Mouse (Mus musculus) frontal cortex, adult (tissue): Measurements from ENCODE around the gene Mag.

ENCODE experiments used
- ATAC-seq: cut with Nextera tagmentation; 2 replicates; pipeline ENCODE4 v1.9.2; 2017; ENCODE audit warnings: mild to moderate bottlenecking, moderate library complexity, mixed read lengths; ENCODE audit not compliant: low TSS enrichment

Gene Mag

GRCm38 (mm10) chr7:30873083-30873482 lies 41.6 kb downstream of the Mag start:
- peak; percentile 62; the same call in 1 of the 2 replicates for ATAC-seq

DNA sequence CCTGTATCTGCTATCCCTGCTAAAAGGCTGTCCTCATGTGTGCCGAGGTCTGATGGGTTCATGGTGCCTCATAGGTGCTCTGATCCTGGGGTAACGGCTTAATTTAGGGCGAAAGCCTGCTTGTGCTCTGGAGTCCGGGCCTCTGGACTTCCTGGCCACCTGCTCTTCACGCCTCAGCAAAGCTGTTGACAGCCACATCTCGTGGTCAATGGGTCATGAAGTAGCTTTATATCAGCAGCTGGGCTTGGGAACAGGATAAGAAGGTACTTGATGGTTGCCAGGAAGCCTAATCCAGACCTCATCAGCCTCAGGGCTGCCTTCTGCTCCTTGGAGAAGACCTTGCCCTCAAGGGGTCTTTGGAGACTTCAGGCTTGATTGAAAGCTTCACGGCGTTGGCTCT lies 51.3 kb downstream of the Mag start:
- no peak for ATAC-seq

- ATAC-seq = no peak
Observed at GRCm38 (mm10) chr7:30861464-30861863, 53.2 kb downstream of the Mag start, which contains the start of gene Ffar1. Gene Ffar1 (minus strand): TSS chr7:30861564.

GRCm38 (mm10) chr7:30859635-30860402 lies 54.9 kb downstream of the Mag start:
- peak; percentile 44; the same call in 1 of the 2 replicates for ATAC-seq

DNA sequence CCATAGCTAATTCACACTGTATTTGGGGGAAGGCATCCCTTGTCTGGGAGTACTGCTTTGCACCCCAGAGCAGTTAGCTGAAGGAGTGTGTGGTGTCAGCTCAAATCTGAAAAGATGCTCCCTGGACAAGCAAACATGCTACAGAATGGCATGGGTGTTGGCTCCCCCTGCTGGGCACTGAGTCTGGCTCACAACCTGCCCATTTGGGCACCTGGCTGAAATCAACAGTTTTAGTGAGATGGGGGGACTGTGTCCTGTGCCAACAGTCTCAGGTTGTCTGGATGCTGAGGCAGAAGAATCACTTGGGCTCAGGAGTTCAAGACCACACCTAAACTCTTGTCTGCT lies 55.4 kb downstream of the Mag start:
- peak; percentile 78; the same call in 1 of the 2 replicates for ATAC-seq

DNA sequence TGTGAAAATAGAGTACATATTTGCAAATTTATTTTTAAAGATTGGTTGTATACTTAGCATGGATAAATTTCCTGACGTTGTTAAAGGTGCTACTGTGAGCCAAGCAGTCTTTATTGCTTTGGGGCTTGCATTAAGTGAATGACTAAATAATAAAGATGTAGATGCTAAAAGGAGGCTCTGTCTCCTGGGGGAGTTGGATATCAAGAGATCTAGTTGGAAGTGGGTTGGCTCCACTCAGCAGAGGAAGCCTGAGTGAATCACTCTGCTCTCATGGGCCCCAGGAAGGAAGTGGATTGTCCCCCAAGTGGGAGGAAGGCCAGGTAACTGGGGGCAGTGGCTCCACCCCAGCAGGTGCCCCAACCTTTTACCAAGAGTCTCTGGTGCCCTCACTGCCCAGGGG lies 56.9 kb downstream of the Mag start:
- no peak for ATAC-seq

- ATAC-seq = no peak
Observed at GRCm38 (mm10) chr7:30856078-30856477, 58.6 kb downstream of the Mag start, which contains the start of gene Ffar3. Gene Ffar3 (minus strand): TSS chr7:30856178.

DNA sequence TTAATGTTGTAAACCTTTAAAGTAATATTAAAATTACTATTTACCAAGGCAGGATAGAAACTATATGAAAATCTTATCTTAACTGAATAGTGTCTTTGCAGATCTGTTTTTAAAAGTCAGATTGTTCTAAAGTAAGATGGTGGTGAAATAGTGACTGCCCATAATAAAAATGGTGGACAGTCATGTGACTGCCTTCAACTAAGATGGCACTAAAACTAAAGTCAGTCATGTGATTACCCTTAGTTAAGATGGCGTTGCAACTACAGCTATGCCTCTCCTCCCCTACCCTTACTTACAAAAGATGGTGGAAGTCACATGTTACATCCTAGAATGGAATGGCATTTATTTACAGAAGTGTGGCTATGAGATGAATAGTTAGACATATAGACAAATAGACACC lies 63.3 kb downstream of the Mag start:
- no peak for ATAC-seq
